Mouse (Mus musculus): ENCODE results near the gene Klf5.

The Klf5 gene

GRCm38 (mm10) chr14:99298385-99299021 lies at the start of gene Klf5:
Klf5 (plus strand) TSS chr14:99298691.
- DNase-seq (ENCODE audit: low read depth): peak; percentile 77

- no peak for DNase-seq (ENCODE audit: low read depth)
These were observed 36.5 kb upstream of the Klf5 start for GRCm38 (mm10) chr14:99262026-99262425.

DNA sequence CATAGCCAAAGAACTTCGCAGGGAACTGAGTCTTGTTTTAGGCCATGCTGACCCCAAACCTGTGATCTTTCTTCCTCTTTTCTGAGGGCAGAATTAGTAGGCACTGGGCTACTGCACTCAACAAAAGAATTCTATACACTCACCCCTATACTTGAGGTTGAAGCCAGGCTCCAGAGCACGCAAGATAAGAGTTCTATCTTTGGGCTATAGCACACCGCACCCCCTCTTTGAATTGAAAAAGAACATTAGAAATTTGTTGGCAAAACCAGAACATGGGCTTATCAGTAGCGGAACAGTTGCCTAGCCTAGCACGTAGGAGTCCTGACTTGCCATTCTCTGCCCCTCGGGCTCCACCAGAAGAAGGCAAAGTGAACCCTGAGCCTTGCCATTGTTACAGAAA lies 34.7 kb upstream of the Klf5 start:
- DNase-seq (ENCODE audit: low read depth): no peak

- DNase-seq (ENCODE audit: low read depth): no peak
These were observed 32.7 kb upstream of the Klf5 start for GRCm38 (mm10) chr14:99265791-99266190.

- DNase-seq (ENCODE audit: low read depth): no peak
These were observed 31.7 kb upstream of the Klf5 start for GRCm38 (mm10) chr14:99266749-99267148.

- DNase-seq (ENCODE audit: low read depth): no peak
These were observed 24.4 kb upstream of the Klf5 start for GRCm38 (mm10) chr14:99274056-99274455.

- no peak for DNase-seq (ENCODE audit: low read depth)
These were observed 22.7 kb upstream of the Klf5 start for GRCm38 (mm10) chr14:99275827-99276226.

- DNase-seq (ENCODE audit: low read depth): no peak
These were observed 20.2 kb upstream of the Klf5 start for GRCm38 (mm10) chr14:99278312-99278711.

GRCm38 (mm10) chr14:99278763-99279486 lies 19.6 kb upstream of the Klf5 start:
- DNase-seq (ENCODE audit: low read depth): no peak

GRCm38 (mm10) chr14:99280399-99280798 lies 18.1 kb upstream of the Klf5 start:
- DNase-seq (ENCODE audit: low read depth): no peak

DNA sequence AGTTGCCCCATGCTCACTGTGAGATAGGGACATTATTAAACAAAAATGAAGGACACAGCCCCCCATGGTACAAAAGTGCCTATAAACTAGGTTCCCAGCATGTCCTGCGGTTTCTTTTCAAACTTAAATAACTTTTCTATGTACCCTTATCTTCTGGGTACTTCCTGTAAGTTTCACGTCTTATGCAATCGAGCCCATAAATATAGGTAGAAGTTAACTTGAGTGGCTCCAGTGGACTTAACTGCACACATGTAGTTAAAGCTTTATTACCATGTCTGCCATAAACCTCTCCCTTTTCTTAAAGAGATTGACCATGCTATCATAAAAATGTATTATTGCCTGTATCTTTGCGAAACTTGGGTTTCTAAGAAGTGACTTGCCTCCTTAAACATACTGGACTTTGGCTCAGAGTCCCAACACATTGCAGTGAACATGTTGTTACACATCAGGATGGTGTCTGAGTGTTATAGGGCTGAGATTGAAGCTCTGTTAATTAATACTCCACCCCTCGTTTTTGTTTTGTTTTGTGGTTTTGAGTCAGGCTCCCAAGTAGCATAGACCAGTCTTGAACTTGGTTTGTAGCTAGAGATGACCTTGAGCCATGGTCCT lies 17.6 kb upstream of the Klf5 start:
- no peak for DNase-seq (ENCODE audit: low read depth)

- no peak for DNase-seq (ENCODE audit: low read depth)
These were observed 13.0 kb upstream of the Klf5 start for GRCm38 (mm10) chr14:99285486-99285885.

DNA sequence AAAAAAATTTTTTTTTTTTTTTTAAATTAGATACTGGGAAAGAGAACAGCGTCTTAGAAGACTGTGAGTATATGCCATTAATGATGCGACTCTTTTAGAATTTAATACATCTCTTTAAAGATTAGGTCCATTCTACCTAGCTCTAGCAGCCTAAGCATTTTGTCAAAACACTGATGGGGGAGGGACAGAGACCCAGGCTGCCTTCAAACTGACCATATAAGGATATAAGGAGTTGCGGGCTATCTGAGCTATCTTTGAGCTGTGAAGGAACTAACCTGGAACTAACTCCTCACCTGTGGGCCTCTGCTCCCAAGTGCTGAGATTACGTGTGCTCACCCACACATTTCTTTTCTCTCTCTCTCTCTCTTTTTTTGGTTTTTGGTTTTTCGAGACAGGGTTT lies 6.3 kb upstream of the Klf5 start:
- no peak for DNase-seq (ENCODE audit: low read depth)

- DNase-seq (ENCODE audit: low read depth): no peak
These were observed 4.1 kb upstream of the Klf5 start for GRCm38 (mm10) chr14:99294424-99294823.

DNA sequence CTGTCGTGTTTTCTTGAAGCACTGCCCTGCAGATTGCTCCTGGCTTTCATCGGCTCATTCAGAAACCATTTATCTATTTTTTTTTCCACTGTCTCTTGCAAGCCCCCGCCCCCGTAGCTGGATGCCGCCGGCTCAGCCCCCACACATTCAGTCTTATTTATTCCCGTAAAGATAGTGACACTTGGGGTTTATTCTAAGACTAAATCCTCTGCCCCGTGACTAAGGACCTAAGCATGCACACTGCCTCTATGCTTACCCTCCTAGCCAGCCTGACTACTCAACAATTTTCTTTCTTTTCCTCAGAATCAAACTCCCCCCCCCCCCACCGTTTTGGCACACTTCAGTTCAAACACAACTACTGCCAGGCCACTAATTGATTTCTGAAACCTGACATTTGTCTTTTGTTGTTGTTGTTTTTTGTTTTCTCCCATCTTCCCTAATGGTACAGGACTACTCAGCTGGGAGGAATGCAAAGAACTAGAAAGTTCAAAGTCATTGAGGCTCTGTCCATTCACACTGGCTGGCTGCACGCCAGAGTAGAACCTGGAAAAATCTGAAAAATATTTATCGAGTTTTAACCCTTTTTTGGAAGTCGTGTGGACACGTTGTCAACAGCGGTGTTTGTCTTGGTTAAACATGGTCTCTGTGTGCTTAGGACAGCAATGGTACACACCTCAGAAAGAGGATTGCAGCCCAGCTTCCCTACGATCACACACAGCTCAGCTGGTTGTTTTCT lies 2.7 kb upstream of the Klf5 start:
- no peak for DNase-seq (ENCODE audit: low read depth)

DNA sequence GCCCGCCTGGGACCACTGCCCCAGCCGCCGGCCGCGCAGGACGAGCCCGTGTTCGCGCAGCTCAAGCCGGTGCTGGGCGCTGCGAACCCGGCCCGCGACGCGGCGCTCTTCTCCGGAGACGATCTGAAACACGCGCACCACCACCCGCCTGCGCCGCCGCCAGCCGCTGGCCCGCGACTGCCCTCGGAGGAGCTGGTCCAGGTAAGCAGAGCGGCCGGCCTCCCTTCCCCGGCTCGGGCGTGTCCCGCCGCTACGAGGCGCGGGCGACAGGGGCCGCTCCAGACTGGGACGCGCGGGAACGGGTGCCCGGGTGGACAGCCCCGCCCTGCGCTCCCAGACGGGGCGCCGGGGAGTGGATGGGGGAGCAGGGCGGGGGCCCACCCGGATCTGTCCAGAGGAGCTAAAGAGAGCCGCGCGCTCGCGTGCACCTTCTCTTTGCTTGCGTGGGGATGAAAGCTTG lies 561 bp downstream of the Klf5 start:
- DNase-seq (ENCODE audit: low read depth): no peak

GRCm38 (mm10) chr14:99299701-99300191 lies 1.3 kb downstream of the Klf5 start:
- no peak for DNase-seq (ENCODE audit: low read depth)

GRCm38 (mm10) chr14:99301472-99301871 lies 3.0 kb downstream of the Klf5 start:
- DNase-seq (ENCODE audit: low read depth): no peak

DNA sequence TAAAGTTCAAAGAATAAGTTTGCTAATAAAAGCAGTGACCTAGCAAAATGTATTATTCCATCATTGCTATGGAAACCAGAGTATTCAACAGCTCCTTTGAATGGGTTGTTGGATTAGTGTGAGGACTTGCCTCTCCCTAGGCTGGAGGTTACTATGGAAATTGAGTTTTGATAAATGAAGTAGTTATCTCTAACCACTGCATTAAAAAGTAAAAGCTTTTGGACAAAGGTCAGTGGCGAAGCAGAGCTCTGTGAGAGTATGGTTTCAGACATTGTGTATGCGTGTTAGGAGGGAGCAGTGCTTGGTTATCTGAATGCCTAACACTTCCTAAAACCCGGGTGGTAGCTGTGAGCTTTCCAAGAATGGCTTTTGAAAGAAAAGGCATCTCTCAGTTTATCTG lies 5.9 kb downstream of the Klf5 start:
- no peak for DNase-seq (ENCODE audit: low read depth)

DNA sequence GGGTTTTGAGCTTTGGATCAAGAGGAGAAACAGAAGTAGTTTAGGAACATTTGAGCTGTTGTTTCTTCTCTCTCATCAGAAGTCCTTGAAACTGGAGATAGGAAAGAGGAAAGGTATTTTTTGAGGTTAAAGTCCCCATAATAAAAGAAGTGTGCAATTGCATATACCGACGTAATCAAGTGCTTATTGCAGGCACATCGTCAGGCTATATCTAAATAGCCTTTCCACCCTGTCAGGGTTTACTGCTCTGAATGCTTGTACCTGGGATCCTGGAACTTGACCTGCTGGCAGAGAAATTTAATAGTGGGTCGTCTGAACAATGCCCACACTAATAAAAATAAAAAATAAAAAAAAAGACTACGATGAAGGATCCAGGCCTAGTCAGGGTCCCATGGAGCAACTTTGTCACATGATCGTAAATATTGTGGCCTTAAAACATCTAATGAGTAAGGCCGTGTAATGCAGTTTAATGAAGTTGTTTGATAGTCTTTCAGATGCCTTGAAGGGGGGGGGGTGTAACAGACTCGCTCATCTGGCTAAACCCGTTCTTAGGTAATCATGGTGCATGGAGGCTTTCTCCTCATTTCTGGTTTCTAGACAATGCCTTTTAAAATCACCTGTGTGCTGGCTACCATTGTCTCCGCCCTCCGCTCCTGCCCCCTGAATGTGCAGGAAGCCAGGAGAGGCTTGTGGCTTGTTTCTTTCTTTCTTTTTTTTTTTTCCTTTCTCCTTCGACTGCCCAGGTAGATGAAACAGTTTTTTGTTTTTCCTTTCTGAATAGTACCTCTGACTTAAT lies 6.7 kb downstream of the Klf5 start:
- DNase-seq (ENCODE audit: low read depth): no peak

DNA sequence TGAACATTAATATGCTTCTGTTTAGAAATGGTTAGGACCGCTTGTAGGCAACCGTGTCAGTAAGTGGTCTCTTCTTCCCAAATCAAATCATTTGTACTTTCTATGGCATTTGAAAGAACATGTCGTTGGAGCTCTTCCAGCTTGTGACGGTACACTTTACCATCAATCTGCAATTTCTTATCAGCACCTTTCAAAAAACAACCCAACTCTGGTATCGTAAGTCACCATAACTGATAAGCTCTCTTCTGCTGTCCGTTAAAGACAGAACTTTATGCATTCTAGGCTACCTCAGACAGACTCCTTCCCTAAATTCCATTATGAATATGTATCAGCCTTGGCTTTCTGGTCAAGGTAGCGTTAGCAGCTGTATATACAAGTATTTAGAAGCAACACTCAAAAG lies 7.9 kb downstream of the Klf5 start:
- DNase-seq (ENCODE audit: low read depth): no peak

GRCm38 (mm10) chr14:99309606-99310005 lies 11.1 kb downstream of the Klf5 start:
- DNase-seq (ENCODE audit: low read depth): no peak
